Mouse (Mus musculus) lung, postnatal 10 days (tissue): ENCODE data around the gene S100z.

ENCODE experiments used
- DNase-seq: peaks from one replicate; pipeline ENCODE4 v3.0.0; 2021

S100z gene

DNA sequence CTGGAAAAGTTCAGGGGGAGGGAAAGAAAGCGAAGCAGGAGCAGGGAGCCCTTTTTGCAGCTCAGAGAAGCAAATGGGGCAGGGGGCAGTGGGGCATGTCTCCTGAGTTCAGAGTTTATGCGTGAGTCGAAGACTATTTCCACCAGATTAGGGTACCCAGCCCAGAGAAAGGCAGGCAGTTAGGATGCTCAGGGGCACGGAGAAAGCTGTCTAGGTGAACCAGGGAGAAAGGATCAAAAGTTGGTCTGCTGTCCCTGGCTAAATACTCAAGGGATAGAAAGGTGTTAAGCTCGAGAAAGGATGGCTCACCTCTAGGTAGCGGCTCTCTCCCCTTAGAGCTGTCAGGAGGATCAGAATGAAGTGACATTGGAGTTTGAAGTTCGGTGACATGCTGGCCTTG, 34.2 kb downstream of the S100z start:
- DNase-seq, result no peak

DNA sequence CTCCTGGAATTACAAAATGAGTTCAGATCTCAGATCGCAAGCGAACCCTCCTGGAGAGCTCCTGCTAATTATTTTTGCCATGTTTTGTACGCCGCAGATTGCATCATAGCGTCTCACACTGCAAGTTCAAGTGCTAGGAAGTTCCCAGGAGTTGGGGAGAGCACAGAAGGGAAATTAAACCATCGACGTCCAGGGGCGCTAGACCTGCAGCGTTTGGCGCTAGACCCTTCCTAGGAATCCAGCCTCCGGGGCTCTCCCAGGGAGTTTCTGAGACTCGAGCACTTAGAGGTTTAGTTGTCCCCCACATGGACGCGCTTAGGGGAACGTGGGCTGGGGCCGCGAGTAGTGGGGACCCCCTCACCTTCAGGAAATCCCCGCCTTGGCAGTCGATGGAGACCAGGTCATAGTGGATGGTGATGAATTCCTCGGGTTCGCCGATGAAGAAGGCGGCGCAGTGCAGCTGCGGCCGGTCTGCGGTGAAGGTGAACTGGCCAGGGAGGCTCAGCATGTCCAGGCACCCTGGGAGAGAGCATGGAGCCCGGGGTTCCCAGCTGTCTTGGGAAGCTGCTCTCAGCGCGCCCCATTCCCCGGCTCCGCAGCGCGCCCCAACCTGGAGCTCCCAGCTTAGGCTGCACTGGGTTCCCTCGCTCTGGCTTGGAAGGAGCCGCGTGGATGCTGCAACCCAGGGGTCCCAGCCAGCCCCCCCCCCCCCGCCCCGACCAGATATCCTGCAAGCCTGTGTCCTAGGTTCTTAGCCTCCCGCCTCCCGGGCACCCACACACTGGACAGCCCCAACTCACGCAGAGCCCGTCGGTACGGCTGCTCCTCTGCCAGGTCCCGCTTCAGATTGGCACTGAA, 34.9 kb downstream of the S100z start:
- DNase-seq, result peak; percentile 28

DNA sequence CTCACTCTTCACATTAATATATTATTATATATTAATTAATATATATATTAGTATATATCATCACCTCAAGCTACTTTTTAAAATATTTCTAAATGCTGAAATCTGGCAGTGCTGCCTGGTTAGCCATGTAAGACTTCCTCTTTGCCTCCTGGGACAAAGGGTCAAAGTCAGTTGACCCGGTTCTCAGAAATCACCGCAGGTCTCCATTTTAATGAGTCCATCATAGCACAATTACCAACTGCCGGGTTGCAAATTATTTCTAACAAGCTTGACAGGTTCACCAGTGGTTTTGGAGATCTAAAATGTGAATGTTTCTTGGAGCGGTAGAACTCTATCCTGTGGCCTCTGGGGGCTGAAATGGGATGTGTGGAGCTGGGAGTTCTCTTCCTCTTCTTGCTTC, 35.6 kb downstream of the S100z start:
- no peak for DNase-seq

DNA sequence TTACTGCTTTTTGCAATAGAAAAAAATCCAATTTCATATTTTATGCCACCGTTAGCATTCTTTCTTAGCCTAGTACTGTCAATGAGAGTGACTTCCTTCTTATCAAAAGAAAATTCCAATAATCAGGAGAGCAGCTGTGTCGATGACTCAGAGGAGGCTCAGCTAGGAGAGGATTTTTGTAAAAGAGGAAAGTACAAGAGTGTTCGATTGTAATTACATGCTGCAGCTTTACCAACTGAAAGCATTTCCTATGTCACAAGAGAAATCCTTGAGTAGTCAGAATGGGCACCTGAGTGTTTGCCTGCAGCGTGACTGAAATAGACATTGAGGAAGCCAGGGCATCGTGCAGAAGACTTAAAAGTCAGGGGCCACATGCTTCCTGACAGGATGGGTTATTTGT, 39.0 kb downstream of the S100z start:
- DNase-seq, result no peak

DNA sequence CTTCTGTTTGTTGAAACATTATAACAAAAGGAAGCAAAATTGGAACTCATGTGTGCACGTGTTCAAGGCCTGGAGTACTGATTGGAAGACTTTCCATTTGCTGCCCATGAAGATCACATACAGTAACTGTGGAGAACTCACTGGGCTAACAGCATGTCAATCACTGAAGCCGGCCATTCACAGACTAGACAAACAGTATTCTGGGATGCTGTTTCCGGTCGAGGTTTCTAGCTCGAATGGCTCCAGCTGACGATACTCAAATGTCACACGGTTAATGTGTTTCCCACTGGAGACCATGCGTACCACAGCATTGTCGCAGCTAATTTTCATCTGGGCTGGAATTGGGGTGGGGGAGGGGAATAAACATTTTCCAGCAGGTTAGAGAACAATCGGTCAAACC, 46.8 kb downstream of the S100z start:
- peak; percentile 10 for DNase-seq

DNA sequence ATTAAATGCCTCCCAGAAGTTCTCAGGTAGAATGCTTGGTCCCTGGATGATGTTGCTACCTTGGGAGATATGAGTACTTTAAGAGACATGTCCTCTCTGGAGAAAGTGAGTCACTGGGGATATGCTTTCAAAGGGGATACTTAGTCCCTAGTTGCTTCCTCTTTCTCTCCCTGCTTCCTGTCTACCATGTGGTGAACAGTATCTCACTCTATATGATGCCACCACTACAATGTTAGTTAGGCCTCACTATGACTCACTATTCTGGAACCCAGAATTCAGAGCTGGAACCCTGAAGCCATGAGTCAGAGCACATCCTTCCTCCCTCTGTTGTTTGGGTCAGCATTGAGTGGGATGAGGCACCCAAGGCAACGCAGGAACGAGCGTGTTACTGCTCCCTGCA, 51.0 kb downstream of the S100z start:
- DNase-seq, result no peak
